Mouse (Mus musculus) MEL-GATA-1-ER (cell line): Measurements from ENCODE around the gene Tulp3.

Experiments
- DNase-seq: peaks from one replicate; pipeline ENCODE4 v3.0.0-alpha.2; 2012; ENCODE audit warnings: low read depth; ENCODE audit errors: extremely low read depth

Gene Tulp3

GRCm38 (mm10) chr6:128296750-128297393, 58.8 kb downstream of the Tulp3 start:
- DNase-seq, result no peak

DNA sequence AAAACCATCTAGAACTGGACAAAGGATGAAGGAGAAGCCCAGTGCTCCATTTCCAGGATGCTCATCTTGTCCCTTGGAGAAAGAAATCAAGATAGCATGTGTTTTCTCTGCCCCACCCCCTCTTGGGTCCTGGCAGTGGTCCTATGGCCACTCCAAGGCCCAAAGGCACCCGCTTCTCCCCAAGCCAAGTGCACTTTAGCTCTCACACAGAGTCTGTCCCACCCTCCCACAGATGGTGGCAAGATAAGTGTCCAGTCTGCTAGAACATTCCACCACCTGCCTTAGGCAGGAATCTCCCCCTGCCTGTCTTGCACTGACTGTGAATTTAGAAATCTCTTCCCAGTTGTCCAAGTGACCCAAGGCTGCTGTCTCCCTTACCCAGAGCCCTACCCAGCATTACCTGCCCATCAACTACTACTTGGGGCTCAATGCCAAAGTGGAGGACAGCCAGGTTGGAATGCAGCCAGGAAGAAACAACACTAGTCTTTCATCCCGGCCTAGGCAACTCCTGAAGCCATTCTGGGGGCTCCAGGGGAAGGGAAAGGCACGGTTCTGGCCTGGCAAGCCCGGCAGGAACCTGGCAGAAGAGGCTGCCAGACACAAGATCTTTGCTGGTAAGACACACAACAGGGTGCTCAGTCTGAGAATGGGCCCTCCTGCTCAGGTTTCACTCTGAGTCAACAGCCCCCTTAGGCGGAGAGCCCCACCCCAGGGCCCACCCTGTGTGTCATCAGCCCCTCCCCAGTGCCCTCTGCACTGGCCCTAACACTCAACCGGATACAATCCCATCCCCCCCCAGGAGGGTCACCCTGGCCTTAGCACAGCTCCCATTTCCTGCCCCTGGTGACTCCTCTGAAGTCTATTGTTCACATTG, 59.5 kb downstream of the Tulp3 start:
- no peak for DNase-seq

GRCm38 (mm10) chr6:128291284-128291683, 64.4 kb downstream of the Tulp3 start:
- no peak for DNase-seq

DNA sequence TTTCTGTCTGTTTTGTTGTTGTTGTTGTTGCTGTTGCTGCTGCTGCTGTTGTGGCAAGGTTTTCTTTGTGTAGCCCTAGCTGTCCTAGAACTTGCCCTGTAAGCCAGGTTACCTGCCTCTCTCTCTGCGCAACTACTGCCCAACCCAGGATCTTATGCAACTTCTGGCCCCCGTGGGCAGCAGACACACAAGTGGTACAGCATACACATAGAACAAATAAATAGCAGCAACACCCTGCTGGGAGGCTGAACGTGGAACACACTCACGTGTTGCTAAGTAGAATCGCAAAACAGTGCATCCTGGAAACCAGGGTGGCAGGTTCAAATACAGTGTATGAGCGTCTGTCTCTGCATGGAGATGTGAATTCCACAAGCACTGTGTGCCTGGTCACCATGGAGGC, 67.0 kb downstream of the Tulp3 start:
- no peak for DNase-seq

- peak; percentile 18 for DNase-seq
Observed at GRCm38 (mm10) chr6:128285792-128286430, 69.7 kb downstream of the Tulp3 start.

DNA sequence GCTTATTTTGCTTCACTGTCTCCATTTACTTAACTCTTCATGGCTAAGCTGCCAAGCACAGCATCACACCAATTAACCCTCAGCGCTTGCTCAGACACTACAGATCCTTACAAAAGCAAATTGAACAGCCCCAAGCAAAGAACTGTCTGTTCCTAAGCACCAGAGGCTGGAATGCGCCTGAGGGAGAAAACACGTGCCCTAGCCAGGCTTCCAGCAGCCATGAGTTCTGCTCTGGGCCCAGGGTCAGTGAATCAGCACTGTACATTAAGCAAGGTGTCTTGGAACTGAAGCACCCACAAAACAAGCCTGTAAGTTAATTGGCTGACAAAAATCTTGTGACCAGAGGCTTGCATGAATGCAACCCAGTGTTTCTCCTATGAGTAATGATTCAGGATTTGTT, 73.5 kb downstream of the Tulp3 start:
- DNase-seq, result no peak

DNA sequence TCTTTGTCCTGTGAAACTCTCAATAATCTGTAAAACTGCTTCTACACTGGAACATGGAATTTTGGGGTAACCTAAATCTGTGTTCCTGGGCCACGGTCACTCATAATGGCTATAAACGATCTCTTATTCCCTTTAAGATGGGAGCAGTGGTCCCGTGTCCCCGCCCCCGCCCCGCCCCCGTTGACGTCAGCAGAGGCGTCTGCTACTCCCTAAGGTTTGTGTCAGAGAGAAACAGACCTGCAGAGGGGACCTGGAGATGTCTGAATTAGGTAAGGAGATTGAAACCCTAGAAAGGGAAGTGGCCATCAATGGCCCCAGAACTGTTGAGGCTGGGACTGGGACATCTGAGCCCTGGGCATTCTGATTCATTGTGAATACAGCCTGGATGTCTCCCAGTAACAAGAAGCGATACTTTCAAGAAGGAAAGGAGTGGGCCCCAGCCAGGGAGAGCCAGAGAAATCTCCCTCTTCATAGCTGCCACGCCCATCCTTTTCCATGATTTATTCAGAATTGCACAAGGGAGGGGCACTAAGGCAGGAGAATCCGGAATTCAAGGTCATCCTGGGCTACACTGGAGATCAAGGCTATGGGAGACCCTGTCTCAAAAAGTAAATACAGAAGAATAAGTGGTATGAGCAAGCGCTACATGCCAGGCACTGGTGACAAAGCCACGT, 75.0 kb downstream of the Tulp3 start:
- no peak for DNase-seq

DNA sequence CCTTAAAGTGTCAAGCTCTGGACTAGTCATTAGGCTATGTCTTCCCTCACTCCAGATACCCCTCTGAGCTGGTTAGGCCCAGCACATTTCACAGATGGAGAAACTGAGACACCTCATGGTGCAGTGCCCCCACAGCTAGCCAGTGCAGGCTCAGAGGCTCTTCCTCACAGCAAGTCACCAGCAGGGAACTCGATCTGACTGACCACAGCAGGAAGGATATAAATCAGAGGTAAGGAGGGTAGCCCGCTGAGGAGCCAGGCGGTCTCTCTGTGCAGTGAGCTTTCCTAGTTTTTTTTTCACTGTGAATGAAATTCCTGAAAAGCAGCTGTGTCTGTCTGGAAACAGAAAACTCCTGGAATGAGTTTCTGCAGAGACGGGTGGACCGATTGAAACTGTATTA, 76.0 kb downstream of the Tulp3 start:
- DNase-seq, result no peak

DNA sequence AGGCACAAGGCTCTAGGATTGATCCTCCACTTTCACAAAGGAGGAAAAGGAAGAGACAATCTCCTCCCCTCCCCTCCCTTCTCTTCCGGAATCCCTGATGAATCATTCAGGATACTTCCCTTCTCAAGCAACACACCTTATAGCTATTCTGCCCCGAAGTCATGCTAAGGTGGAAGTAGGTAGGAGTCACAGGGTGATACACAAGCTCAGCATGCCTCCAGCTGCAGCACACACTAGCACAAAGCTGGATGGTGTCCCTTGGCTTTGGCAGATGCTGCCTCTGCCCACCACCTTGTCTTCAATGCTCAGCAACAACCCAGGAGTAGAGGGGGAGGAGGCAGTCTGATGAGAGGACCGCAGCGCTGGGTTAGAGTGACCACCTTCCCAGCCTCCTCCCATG, 76.6 kb downstream of the Tulp3 start:
- DNase-seq, result no peak

- no peak for DNase-seq
Observed at GRCm38 (mm10) chr6:128277132-128278085, 78.2 kb downstream of the Tulp3 start.

DNA sequence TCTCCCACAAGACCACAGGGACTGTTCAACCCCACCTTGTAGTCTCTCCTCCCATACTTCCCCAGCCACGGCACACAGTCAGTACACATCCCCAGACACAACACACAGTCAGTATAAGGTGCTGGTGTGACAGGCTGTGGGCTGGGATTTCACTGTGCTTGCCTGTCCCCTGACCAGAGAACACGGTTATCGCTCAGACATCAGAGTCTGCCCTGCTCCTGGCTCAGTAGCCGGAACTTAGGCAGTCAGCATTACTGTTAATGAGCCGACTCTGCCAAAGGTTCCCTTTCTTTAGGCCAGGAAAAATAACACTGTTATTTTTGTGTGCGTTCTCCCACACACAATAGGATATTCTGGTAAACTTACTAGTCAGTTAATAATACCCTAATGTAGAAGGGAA, 79.3 kb downstream of the Tulp3 start:
- DNase-seq, result no peak

GRCm38 (mm10) chr6:128275506-128276064, 80.1 kb downstream of the Tulp3 start:
- no peak for DNase-seq

DNA sequence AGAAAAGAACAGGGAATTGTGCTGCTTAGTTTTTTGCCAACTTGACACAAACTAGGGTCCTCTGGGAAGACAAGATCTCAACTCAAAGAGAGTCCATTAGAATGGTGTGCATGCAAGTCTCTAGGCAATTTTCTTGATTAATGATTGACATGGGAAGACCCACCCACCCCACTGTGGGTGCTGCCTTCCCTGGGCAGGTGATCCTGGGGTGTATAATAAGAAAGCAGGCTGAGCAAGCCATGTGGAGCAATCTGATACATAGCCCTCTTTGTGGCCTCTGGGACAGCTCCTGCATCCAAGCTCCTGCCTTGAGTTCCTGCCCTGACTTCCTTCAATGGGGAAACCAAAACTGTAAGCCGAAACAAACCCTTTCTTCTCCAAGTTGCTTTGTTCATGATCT, 82.1 kb downstream of the Tulp3 start:
- DNase-seq, result no peak

DNA sequence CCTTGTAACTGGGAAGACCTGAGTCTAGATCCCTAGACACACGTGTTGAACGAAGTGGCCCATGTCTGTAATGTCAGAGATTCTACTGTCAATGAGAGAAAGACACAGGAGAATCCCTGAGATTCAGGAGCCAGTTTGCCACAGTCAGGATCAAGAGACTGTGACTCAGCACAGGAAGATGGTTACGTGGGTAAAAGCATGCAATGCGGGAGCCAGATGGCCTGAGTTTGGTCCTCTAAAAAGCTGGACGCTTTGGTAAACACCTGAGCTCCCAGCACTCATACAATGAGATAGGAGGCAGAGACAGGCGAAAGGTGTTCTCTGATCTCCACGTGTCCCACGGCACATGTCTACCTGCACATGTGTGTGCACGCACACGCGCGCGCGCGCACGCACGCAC, 82.9 kb downstream of the Tulp3 start:
- no peak for DNase-seq
